ENCODE assay signal across 10 mouse cellular contexts in the genomic region with DNA sequence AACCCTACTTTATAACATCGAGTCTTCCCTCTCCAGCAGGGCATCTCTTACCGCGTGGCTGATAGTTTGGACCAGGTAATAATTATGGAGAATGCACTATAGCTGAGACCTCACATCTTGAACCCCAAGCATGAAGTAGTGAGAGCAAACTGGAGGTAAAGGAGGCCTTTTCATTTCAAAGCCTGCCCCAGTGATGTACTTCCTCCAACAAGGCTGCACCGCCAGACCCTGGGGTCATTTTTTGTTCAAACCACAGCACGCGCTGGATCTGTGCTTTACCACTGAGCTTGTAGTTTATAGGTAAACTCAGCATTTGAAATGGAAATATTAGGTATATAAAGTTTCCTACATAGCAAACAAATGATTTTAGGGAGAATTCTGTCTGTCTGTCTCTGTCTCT.
A peak's percentile ranks its signal among the peaks of the same experiment; 100 is the strongest.
DNase-seq lines count a peak whose midpoint lies in the region; ATAC-seq and TF ChIP-seq lines count a peak whose summit lies in the region.
"Had no signal": no experiment of that assay in that cellular context is flagged by ENCODE, and none has a peak within 500 bp of the region (broad histone marks: within the 10 kb centered on the region; RNA-seq: fewer than 3 reads in every experiment).

No protein-coding gene starts in this region.

- ATAC-seq in forebrain, embryonic 12.5 days (ENCODE audit: low FRiP score) = no peak
- no peak for ATAC-seq in forebrain, embryonic 11.5 days (replicated peaks; ENCODE audit: low FRiP score)
- ATAC-seq in hematopoietic stem cell, adult 5-6 weeks (replicated peaks in 1 of 2; ENCODE audit: insufficient read depth in 1 of 2, low FRiP score in 2 of 2, low TSS enrichment in 1 of 2, low read depth in 1 of 2, poor library complexity in 2 of 2, severe bottlenecking in 2 of 2) = peak; percentile 23 to 28; a peak in 1 of 4 replicates
- no peak for ATAC-seq in midbrain, embryonic 14.5 days (ENCODE audit: low FRiP score, low TSS enrichment)
- ATAC-seq in CD4-positive, CD25-positive, alpha-beta regulatory T cell, adult 4 months = no peak

- no peaks in the 10 kb centered on the region for H3K36me3 ChIP-seq in forebrain, embryonic 12.5 days (replicated peaks)
- no peaks in the 10 kb centered on the region; the same call in 1 of the 2 replicates for H3K36me3 ChIP-seq in forebrain, embryonic 11.5 days (ENCODE audit: control insufficient read depth, insufficient read depth, low read length)
- no peaks in the 10 kb centered on the region for H3K36me3 ChIP-seq in midbrain, embryonic 14.5 days (ENCODE audit: control insufficient read depth, insufficient read depth, low read length)

- H3K27ac ChIP-seq in forebrain, embryonic 12.5 days = peak overlapping the region; percentile 94; the same call in 1 of the 2 replicates
- H3K27ac ChIP-seq in forebrain, embryonic 11.5 days (ENCODE audit: low read depth, low read length) = no peak overlapping the region
- peak overlapping the region; percentile 45; the same call in 1 of the 2 replicates for H3K27ac ChIP-seq in left cerebral cortex, adult 2 months
- H3K27ac ChIP-seq in midbrain, embryonic 14.5 days (replicated peaks; ENCODE audit: low read depth, low read length) = peak overlapping the region; percentile 83; the same call in 1 of the 2 replicates

- no peaks in the 10 kb centered on the region for H3K27me3 ChIP-seq in forebrain, embryonic 12.5 days
- H3K27me3 ChIP-seq in forebrain, embryonic 11.5 days (ENCODE audit: control insufficient read depth, insufficient read depth, low read length) = no peaks in the 10 kb centered on the region
- H3K27me3 ChIP-seq in midbrain, embryonic 14.5 days (ENCODE audit: control insufficient read depth, insufficient read depth, low read length) = no peaks in the 10 kb centered on the region

- no peak for DNase-seq in forebrain, embryonic 11.5 days (ENCODE audit: low spot score)
- no peak for DNase-seq in left cerebral cortex, adult 2 months (ENCODE audit: extremely low spot score in 1 of 2, low spot score in 2 of 2)
- DNase-seq in left cerebral cortex, postnatal 14 days (ENCODE audit: low spot score in 2 of 2) = no peak
- DNase-seq in midbrain, embryonic 14.5 days = no peak
- DNase-seq in urinary bladder, postnatal 10 days (ENCODE audit: low spot score) = no peak
- DNase-seq: adrenal gland, postnatal 36 days; gastrocnemius, postnatal 10 days had no signal

- H3K9ac ChIP-seq in forebrain, embryonic 12.5 days = no peak overlapping the region
- H3K9ac ChIP-seq in forebrain, embryonic 11.5 days (ENCODE audit: low read length) = no peak overlapping the region
- H3K9ac ChIP-seq in midbrain, embryonic 14.5 days (replicated peaks; ENCODE audit: low read length) = no peak overlapping the region

- intact Hi-C loops in left cerebral cortex, adult 2 months (cut with DNase I) = loop anchor here (2.0 kb wide), 2 partner anchors 55 to 125 kb away; no protein-coding TSS in a partner anchor
- intact Hi-C loops in left cerebral cortex, postnatal 14 days (cut with DNase I) = loop anchor here (10.0 kb wide), 1 partner anchor 109 kb away; no protein-coding TSS in a partner anchor

- TF ChIP-seq CTCF in left cerebral cortex, adult 2 months (IDR thresholded peaks at IDR 0.05) = no peak

- 76% methylated on average over 6 of the region's 6 CpGs for WGBS in forebrain, embryonic 12.5 days
- 87% methylated on average over 6 of the region's 6 CpGs for WGBS in forebrain, embryonic 11.5 days
- 65% methylated on average over 6 of the region's 6 CpGs for WGBS in midbrain, embryonic 14.5 days

- peaks cover 52% of the 10 kb centered on the region for H3K4me1 ChIP-seq in forebrain, embryonic 12.5 days
- H3K4me1 ChIP-seq in forebrain, embryonic 11.5 days (replicated peaks; ENCODE audit: control insufficient read depth, insufficient read depth, low read length) = peaks cover 38% of the 10 kb centered on the region
- peaks cover 52% of the 10 kb centered on the region for H3K4me1 ChIP-seq in midbrain, embryonic 14.5 days (ENCODE audit: control insufficient read depth, insufficient read depth, low read length)

- no peak overlapping the region for H3K4me2 ChIP-seq in forebrain, embryonic 12.5 days
- H3K4me2 ChIP-seq in forebrain, embryonic 11.5 days (ENCODE audit: low read depth, low read length, severe bottlenecking) = no peak overlapping the region
- H3K4me2 ChIP-seq in midbrain, embryonic 14.5 days (ENCODE audit: low read length) = peak overlapping the region; percentile 36

- H3K4me3 ChIP-seq in forebrain, embryonic 12.5 days (replicated peaks) = no peak overlapping the region
- H3K4me3 ChIP-seq in forebrain, embryonic 11.5 days (ENCODE audit: low read depth, low read length) = no peak overlapping the region
- H3K4me3 ChIP-seq in left cerebral cortex, adult 2 months = peak overlapping the region; percentile 13; the same call in 1 of the 2 replicates
- H3K4me3 ChIP-seq in midbrain, embryonic 14.5 days (replicated peaks; ENCODE audit: low read depth, low read length) = no peak overlapping the region

- no peaks in the 10 kb centered on the region for H3K9me3 ChIP-seq in forebrain, embryonic 12.5 days
- H3K9me3 ChIP-seq in forebrain, embryonic 11.5 days (ENCODE audit: control insufficient read depth, low read length) = no peaks in the 10 kb centered on the region
- H3K9me3 ChIP-seq in midbrain, embryonic 14.5 days (ENCODE audit: control insufficient read depth, low read length) = no peaks in the 10 kb centered on the region

Comparison
In these comparisons a context has a peak if more than half of its experiments do, and no peak if none do; other contexts are left out.
1. ATAC-seq: peak in hematopoietic stem cell, adult 5-6 weeks (2 of 2); none in forebrain, embryonic 12.5 days (single experiment), forebrain, embryonic 11.5 days (single experiment), midbrain, embryonic 14.5 days (single experiment) and CD4-positive, CD25-positive, alpha-beta regulatory T cell, adult 4 months (single experiment).